Mouse (Mus musculus) Patski (cell line): ENCODE measurements around the gene Nop53. TPM values are rescaled to one million over a fixed set of nuclear protein-coding genes. Genes with fewer than 3 reads are reported as not detected.
A peak's percentile ranks its signal among the peaks of the same experiment; 100 is the strongest.

Source experiments
- ATAC-seq: fragments of 100-300 bp; one replicate; pipeline ENCODE4 v1.8.0; 2021
- CTCF ChIA-PET: fragments of 350-600 bp; sonication (Branson Sonifier 250); formaldehyde crosslinking; loops from one replicate; lab custom pipeline; 2022; ENCODE audit warnings: inconsistent platforms; lab: Charles Lee
- POLR2A ChIA-PET: fragments of 350-600 bp; sonication (Branson Sonifier 250); formaldehyde crosslinking; loops from one replicate; lab custom pipeline; 2022; ENCODE audit warnings: antibody characterized with exemption, inconsistent platforms; lab: Charles Lee
- DNase-seq: peaks from one replicate; pipeline ENCODE4 v3.0.0-alpha.2; 2011; ENCODE audit warnings: low read depth, low spot score
- H3K27me3 ChIP-seq: fragments of 371-371 bp; one replicate; pipeline ENCODE4 v1.5.1; 2021
- CTCF ChIP-seq: fragments of 100-300 bp; IDR thresholded peaks from one replicate; pipeline ENCODE4 v1.5.1; 2021
- in situ Hi-C: fragments of 300-500 bp; cut with MboI; formaldehyde crosslinking; loops from 3 replicates; pipeline ENCODE4 v1.11.1; 2018; ENCODE audit warnings: low pct_unique_long_range_greater_than_20kb, mixed read lengths
- polyA plus RNA-seq: library from polyadenylated mRNA; unstranded; gene quantifications from one replicate; pipeline ENCODE4 v1.2.3, GENCODE M21; 2021

Nop53 gene
- polyA plus RNA-seq, 1 experiment from 2014 or later = 160 TPM

GRCm38 (mm10) chr7:15962311-15963288 is 16.7 kb upstream of the Nop53 start:
- peak; percentile 61 for DNase-seq
- peak; percentile 76 for ATAC-seq
- CTCF ChIA-PET = interaction anchor here (0.8 to 2.1 kb wide), 4 partner anchors 12 to 19 kb away, joined by 3 to 9 read pairs (median 4); no protein-coding TSS in a partner anchor
- in situ Hi-C loops = no loop called here
- POLR2A ChIA-PET = interaction anchor here (0.6 to 1.1 kb wide), 2 partner anchors 11 to 12 kb away, joined by 3 read pairs; no protein-coding TSS in a partner anchor
- no peak for TF ChIP-seq CTCF
- H3K27me3 ChIP-seq = no peaks in the 10 kb centered on the region

DNA sequence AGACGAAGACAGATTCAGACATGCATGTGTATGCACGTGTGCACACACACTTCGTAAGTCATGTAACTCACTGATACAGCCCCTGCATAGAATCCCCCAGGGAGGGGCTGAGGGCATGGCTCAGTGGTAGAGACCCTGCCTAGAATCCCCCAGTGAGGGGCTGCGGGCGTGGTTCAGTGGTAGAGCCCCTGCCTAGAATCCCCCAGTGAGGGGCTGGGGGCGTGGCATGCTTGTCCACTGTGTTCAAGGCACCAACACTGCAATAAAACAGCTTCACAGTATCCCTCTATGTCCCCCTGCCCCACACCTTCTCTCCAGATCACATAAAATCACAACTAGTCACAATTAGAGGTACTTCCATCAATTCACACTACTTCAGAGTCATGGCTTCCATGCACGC is 15.9 kb upstream of the Nop53 start:
- no peaks in the 10 kb centered on the region for H3K27me3 ChIP-seq
- ChIA-PET POLR2A (interaction anchor here (0.6 to 1.1 kb wide), 3 partner anchors 11 to 90 kb away, joined by 3 read pairs; partner anchors contain the start of gene Nop53), CTCF (interaction anchor here (1.4 to 2.2 kb wide), 3 partner anchors 13 to 15 kb away, joined by 4 to 11 read pairs (median 9); no protein-coding TSS in a partner anchor)
- DNase-seq = no peak
- no peak for ATAC-seq
- no peak for TF ChIP-seq CTCF
- in situ Hi-C loops = no loop called here

- no peaks in the 10 kb centered on the region for H3K27me3 ChIP-seq
- ChIA-PET CTCF (interaction anchor here (1.4 to 2.2 kb wide), 3 partner anchors 11 to 15 kb away, joined by 4 to 11 read pairs (median 11); no protein-coding TSS in a partner anchor), POLR2A (interaction anchor here (0.7 to 1.8 kb wide), 4 partner anchors 11 to 91 kb away, joined by 3 to 12 read pairs (median 4); partner anchors contain the start of gene Nop53)
- no peak for ATAC-seq
- DNase-seq = no peak
- TF ChIP-seq CTCF = no peak
- in situ Hi-C loops = no loop called here
Measured at GRCm38 (mm10) chr7:15961239-15961638, 15.4 kb upstream of the Nop53 start.

DNA sequence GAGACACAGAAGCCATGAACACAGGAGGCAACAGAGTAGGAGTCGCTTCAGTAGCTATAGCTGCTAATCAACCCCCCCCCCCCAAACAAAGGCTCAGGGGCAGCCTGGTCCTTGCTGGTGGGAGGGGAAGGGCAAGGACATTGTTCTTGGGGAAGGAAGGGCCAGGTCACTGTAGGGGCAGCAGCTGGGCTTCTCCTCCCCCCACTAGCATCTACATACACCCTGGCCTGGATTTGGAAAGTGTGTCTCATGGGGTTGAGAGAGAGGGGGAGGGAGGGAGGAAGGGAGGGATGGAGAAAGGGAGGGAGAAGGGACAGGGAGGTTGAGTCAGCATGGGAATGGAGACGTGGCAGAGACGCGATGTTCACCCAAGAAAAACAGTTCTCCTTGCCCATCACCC is 14.8 kb upstream of the Nop53 start:
- in situ Hi-C loops = no loop called here
- peak; percentile 14 for ATAC-seq
- CTCF ChIA-PET = interaction anchor here (1.8 to 2.2 kb wide), 2 partner anchors 11 to 13 kb away, joined by 11 read pairs; no protein-coding TSS in a partner anchor
- no peak for DNase-seq
- no peaks in the 10 kb centered on the region for H3K27me3 ChIP-seq
- TF ChIP-seq CTCF = no peak
- POLR2A ChIA-PET = interaction anchor here (1.3 to 1.8 kb wide), 2 partner anchors 10 to 12 kb away, joined by 6 to 12 read pairs; no protein-coding TSS in a partner anchor

GRCm38 (mm10) chr7:15956143-15956542 is 10.3 kb upstream of the Nop53 start:
- DNase-seq = no peak
- CTCF ChIA-PET = no interaction called here
- POLR2A ChIA-PET = no interaction called here
- peak; percentile 26 for ATAC-seq
- TF ChIP-seq CTCF = no peak
- in situ Hi-C loops = no loop called here
- no peaks in the 10 kb centered on the region for H3K27me3 ChIP-seq

- ChIA-PET POLR2A (no interaction called here), CTCF (no interaction called here)
- in situ Hi-C loops = no loop called here
- DNase-seq (no peak), ATAC-seq (no peak)
- no peak for TF ChIP-seq CTCF
- no peaks in the 10 kb centered on the region for H3K27me3 ChIP-seq
Measured at GRCm38 (mm10) chr7:15955509-15955908, 9.6 kb upstream of the Nop53 start.

DNA sequence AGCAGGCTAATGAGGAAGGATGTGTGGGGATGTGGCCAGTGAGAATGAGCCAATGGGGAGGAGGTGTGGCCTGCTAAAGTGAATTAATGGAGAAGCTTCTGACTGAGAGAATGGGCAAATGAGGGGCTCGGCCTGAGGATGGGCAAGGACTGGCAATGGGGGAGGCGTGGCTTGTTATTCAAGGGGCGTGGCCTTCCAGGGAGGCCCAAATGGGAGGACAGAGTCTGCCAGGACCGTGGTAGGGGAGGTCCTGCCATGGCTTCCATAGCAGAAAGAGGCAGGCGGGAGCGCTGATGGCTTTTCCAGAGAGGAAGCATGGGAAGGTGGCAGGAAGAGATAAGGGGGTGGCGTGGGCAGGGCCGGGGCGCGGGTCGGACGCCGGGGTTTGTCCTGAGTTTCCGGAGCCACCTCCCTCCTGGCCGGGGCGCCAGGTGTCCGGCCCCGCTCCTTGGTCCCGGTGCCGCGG is 9.1 kb upstream of the Nop53 start:
- no peak for ATAC-seq
- POLR2A ChIA-PET = no interaction called here
- DNase-seq = no peak
- TF ChIP-seq CTCF = no peak
- in situ Hi-C loops = no loop called here
- CTCF ChIA-PET = no interaction called here
- H3K27me3 ChIP-seq = no peaks in the 10 kb centered on the region

- ChIA-PET POLR2A (no interaction called here), CTCF (interaction anchor here (2.6 kb wide), 1 partner anchor 13 kb away, joined by 11 read pairs; the partner anchor contains the start of gene Ehd2)
- DNase-seq (no peak), ATAC-seq (no peak)
- no peak for TF ChIP-seq CTCF
- H3K27me3 ChIP-seq = no peaks in the 10 kb centered on the region
- in situ Hi-C loops = no loop called here
Measured at GRCm38 (mm10) chr7:15954436-15954835, 8.6 kb upstream of the Nop53 start.

DNA sequence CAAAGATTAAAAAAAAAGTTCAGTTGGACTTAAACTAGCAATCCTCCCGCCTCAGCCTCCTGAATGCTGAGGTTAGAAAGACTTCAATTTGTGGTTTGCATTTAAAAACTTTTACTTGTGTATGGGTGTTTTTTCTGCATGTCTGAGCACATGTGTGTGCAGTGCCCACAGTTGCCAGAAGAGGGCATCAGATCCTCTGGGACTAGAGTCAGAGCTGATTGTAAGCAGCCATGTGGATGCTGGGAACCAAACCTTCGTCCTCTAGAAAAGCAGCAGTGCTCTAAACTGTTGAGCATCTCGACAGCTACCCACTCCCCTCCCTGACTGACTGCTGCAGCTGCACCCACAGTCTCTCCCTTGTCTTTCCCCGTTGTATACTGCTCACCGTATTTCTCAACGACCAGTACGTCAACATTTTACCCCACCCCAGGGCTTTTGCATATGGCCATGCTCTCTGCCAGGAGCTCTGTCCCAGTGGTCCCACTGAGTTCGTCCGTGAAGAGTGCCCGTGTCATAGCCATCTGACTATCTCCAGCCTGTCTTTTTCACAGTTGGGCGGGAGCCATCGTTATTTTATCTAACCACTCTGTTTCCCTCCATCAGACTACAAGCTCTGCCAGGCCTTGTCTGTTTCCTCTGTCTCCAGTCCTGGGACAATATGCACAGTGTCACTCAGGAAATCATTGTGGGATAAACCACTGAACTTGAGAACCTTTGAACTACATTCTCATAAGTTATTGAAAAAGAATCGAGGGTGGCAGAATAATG is 7.6 kb upstream of the Nop53 start:
- ChIA-PET POLR2A (no interaction called here), CTCF (interaction anchor here (0.7 to 2.6 kb wide), 4 partner anchors 11 to 22 kb away, joined by 3 to 11 read pairs (median 7); partner anchors contain the start of gene Ehd2)
- in situ Hi-C loops = no loop called here
- H3K27me3 ChIP-seq = no peaks in the 10 kb centered on the region
- no peak for DNase-seq
- no peak for ATAC-seq
- no peak for TF ChIP-seq CTCF

- TF ChIP-seq CTCF = no peak
- ATAC-seq (no peak), DNase-seq (no peak)
- ChIA-PET POLR2A (no interaction called here), CTCF (interaction anchor here (1.9 to 4.2 kb wide), 3 partner anchors 12 to 22 kb away, joined by 9 to 32 read pairs (median 11); partner anchors contain the start of gene Ehd2)
- H3K27me3 ChIP-seq = no peaks in the 10 kb centered on the region
- in situ Hi-C loops = no loop called here
Measured at GRCm38 (mm10) chr7:15952416-15952815, 6.5 kb upstream of the Nop53 start.
